Mouse (Mus musculus) forebrain, postnatal 0 days (tissue): ENCODE measurements around the gene Dpy30. TPM values are rescaled to one million over a fixed set of nuclear protein-coding genes. Genes with fewer than 3 reads are reported as not detected.

ENCODE experiments used
- ATAC-seq: fragments of 200-750 bp; cut with Nextera tagmentation; 2 replicates; pipeline ENCODE4 v1.8.0; 2017; ENCODE audit warnings: mild to moderate bottlenecking, moderate library complexity
- DNase-seq: peaks from one replicate; pipeline ENCODE4 v3.0.0-alpha.2; 2015
- H3K27ac ChIP-seq: fragments of 300-500 bp; sonication (generic); 2 replicates; pipeline ENCODE4 v1.5.1; 2014; ENCODE audit warnings: low read depth, mild to moderate bottlenecking, antibody characterized with exemption, low read length, moderate library complexity, mixed read lengths
- H3K27me3 ChIP-seq: fragments of 300-500 bp; sonication (generic); 2 replicates; pipeline ENCODE4 v1.6.1; 2014; ENCODE audit warnings: mild to moderate bottlenecking, low read length, mixed read lengths; ENCODE audit not compliant: insufficient read depth
- H3K36me3 ChIP-seq: fragments of 300-500 bp; sonication (generic); 2 replicates; pipeline ENCODE4 v1.6.1; 2014; ENCODE audit warnings: mild to moderate bottlenecking, moderate library complexity; ENCODE audit not compliant: insufficient read depth
- H3K4me1 ChIP-seq: fragments of 300-500 bp; sonication (generic); 2 replicates; pipeline ENCODE4 v1.6.1; 2014; ENCODE audit warnings: antibody characterized with exemption; ENCODE audit not compliant: insufficient read depth
- H3K4me2 ChIP-seq: fragments of 300-500 bp; sonication (generic); 2 replicates; pipeline ENCODE4 v1.6.1; 2014; ENCODE audit warnings: low read depth, mild to moderate bottlenecking, moderate library complexity
- H3K4me3 ChIP-seq: fragments of 300-500 bp; sonication (generic); 2 replicates; pipeline ENCODE4 v1.5.1; 2014; ENCODE audit warnings: low read depth, low read length, mixed read lengths
- H3K9ac ChIP-seq: fragments of 300-500 bp; sonication (generic); 2 replicates; pipeline ENCODE4 v1.6.1; 2014; ENCODE audit warnings: mild to moderate bottlenecking
- H3K9me3 ChIP-seq: fragments of 300-500 bp; sonication (generic); 2 replicates; pipeline ENCODE4 v1.6.1; 2016; ENCODE audit warnings: low read length
- CTCF ChIP-seq: sonication (generic); IDR thresholded peaks from 2 replicates; pipeline ENCODE4 v1.5.1; 2016; ENCODE audit warnings: antibody characterized with exemption, control low read depth, low read depth
- WGBS: fragments of 180-500 bp; shearing (Covaris S2); extraction: QIAGEN DNeasy Blood & Tissue Kit; methylation state at CpG from one replicate; pipeline ENCODE4 v1.1.7; 2014; 5-methylcytosine and 5-hydroxymethylcytosine counted together
- polyA plus RNA-seq: library from polyadenylated mRNA; unstranded; fragments of >200 nt; fragmentation: Nextera tagmentation; extraction: Ambion mirVana; gene quantifications from 2 replicates; pipeline ENCODE4 v1.2.1, GENCODE M21; 2015
- total RNA-seq: library from RNA; depleted of rRNA; stranded (reverse); fragments of >200 nt; gene quantifications from 2 replicates; pipeline ENCODE4 v1.2.3, GENCODE M21; 2014

The Dpy30 gene
- total and polyA plus RNA-seq, 2 experiments from 2014 or later = 86.1 to 225 TPM

DNA sequence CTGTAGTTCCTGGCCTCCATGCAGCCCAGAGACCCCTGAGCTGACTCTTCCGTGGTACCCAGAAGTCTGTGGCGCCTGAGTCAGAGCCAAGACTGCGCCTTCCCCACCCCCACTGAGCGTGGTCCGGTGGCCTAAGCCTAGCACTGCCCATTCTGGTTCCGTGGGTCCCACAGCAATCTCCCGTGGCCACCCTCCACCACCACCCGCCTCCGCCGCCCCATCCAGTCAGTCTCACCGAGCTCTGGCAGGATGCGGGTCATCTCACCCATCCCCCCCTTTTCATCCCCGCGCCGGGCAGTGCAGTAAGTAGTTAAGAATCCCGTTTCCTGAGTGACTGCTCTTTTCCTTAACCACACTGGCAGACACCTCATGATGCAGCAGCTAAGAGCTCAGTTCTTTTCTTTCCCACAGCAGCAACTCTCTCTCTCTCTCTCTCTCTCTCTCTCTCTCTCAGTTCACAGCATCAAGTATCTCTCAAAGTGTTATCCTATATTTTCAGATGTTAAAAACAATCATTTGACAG lies 51.0 kb downstream of the Dpy30 start:
- Histone ChIP-seq H3K4me3 (no peak overlapping the region), H3K27ac (no peak overlapping the region), H3K27me3 (no peaks in the 10 kb centered on the region), H3K4me2 (no peak overlapping the region), H3K9ac (no peak overlapping the region), H3K36me3 (no peaks in the 10 kb centered on the region), H3K4me1 (no peaks in the 10 kb centered on the region), H3K9me3 (no peaks in the 10 kb centered on the region)
- DNase-seq (no peak), ATAC-seq (no peak)
- 75% methylated on average over 16 of the region's 16 CpGs for WGBS
- TF ChIP-seq CTCF = no peak

DNA sequence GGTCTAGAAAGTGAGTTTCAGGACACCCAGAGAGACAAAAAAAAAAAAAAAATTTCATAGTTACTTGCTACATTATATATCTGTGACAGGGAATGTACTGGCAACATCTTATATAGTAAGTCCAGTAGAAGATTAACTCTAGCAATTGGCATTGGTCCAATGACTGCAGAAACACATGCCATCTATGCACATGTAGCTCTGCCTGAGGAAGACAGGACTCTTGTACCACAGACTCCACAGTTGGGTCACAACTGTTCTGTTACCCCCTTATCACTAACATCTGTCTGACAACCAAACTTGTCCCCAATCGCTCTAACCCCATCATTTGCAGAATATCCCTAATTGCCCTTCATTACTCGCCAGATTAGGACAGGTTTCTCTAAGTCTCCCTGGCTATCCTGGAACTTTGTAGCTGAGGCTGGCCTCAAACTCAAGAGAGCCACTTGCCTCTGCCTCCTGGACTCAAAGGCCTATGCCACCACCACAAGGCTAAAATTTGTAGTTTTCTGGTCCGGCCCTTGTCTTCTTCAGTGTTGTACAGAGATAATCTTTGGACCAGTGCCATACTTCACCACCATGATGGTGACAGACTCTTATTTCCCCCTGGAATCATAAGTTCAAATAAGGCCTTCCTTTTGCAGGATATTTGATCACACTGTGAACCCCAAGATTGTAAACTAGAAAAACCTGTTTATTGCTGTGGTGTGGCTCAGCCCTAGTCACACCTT lies 52.0 kb downstream of the Dpy30 start:
- no peaks in the 10 kb centered on the region for H3K36me3 ChIP-seq
- no peak overlapping the region for H3K4me3 ChIP-seq
- no peak overlapping the region for H3K4me2 ChIP-seq
- no peaks in the 10 kb centered on the region for H3K9me3 ChIP-seq
- H3K9ac ChIP-seq = no peak overlapping the region
- no peak overlapping the region for H3K27ac ChIP-seq
- no peaks in the 10 kb centered on the region for H3K4me1 ChIP-seq
- ATAC-seq (no peak), DNase-seq (no peak)
- TF ChIP-seq CTCF = no peak
- 94% methylated on average over 3 of the region's 3 CpGs for WGBS
- no peaks in the 10 kb centered on the region for H3K27me3 ChIP-seq

DNA sequence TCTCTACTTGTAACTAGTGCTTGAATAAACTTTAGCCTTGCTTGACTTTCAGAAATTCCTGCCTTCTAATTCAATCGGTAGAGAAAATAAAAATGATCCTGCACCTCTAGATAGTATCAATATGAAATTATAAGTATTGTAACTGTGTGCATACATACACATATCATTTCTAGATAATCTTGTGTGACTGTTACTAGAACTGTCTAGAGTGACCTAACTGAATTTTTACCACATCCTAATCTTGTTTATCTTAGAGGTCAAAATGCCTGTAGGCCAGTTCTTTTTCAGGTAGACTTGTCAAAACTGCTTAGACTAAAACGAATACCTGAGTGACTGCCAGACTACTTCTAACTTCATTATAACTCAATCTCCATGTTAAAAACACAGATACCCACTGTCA lies 53.5 kb downstream of the Dpy30 start:
- no peaks in the 10 kb centered on the region for H3K9me3 ChIP-seq
- no peaks in the 10 kb centered on the region for H3K36me3 ChIP-seq
- H3K4me1 ChIP-seq = peaks cover under 1% of the 10 kb centered on the region; the same call in 1 of the 2 replicates
- no peak overlapping the region for H3K4me2 ChIP-seq
- ATAC-seq = no peak
- DNase-seq = no peak
- no peak for TF ChIP-seq CTCF
- no peak overlapping the region for H3K27ac ChIP-seq
- H3K9ac ChIP-seq = no peak overlapping the region
- no peaks in the 10 kb centered on the region for H3K27me3 ChIP-seq
- no peak overlapping the region for H3K4me3 ChIP-seq
- 90% methylated on average over 2 of the region's 2 CpGs for WGBS

DNA sequence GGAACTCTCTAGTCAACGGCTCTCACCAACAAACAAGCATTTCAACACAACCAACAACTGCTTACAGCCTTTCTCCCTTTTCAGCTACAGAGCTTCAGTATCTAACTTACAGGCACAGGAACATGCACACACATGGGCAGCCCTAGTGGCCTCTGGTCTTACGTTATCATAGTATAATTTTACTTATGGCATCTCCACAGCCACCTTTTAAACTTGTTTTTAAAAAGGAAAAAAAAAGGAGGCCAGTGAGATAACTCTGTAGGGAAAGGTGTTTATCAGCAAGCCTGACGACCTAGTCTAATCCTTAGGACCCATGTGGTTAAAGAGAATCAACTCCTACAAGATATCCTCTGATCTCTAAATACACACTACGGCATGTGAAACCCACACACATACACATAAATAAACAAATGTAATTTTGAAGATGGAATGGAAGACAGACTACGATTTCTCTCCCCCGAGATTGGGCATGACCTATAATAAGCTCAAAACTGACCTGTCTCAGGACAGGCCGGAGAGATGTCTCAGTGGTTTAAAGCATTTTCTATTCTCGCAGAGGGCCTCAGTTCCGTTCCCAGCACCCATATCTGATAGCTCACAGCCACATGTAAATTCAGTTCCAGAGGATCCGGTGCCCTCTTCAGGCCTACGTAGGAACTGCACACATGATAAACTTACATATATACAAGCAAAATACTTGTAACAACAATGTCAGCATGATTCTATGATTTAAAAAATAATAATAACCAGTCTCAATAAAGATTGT lies 56.1 kb downstream of the Dpy30 start:
- Histone ChIP-seq H3K27me3 (no peaks in the 10 kb centered on the region), H3K4me1 (peaks cover 10% of the 10 kb centered on the region), H3K36me3 (no peaks in the 10 kb centered on the region), H3K9ac (no peak overlapping the region), H3K9me3 (no peaks in the 10 kb centered on the region), H3K4me3 (no peak overlapping the region), H3K4me2 (no peak overlapping the region), H3K27ac (no peak overlapping the region)
- TF ChIP-seq CTCF = peak; percentile 31
- 92% methylated on average over 11 of the region's 11 CpGs for WGBS
- DNase-seq = no peak
- ATAC-seq = no peak

DNA sequence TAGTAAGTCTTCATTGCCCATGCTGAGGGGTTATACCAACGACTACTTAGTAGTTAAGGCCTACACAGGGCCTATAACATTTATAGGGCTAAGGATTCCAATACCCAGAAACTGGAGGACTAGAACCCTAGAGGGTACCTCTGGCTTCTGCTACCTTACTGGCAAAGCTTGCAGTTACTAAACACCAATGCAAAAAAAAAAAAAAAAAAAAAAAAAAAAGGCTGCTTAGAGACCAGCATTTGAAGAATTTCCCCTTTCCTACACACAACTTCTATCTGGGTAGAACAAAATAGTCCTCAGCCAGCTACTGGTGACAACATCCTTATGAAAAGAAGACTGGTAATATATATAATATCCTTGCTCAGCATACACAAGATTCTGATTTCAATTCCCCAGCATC lies 58.1 kb downstream of the Dpy30 start:
- no peak overlapping the region for H3K4me3 ChIP-seq
- H3K36me3 ChIP-seq = no peaks in the 10 kb centered on the region
- H3K4me1 ChIP-seq = peaks cover 10% of the 10 kb centered on the region
- no peak for ATAC-seq
- no peak for TF ChIP-seq CTCF
- H3K4me2 ChIP-seq = no peak overlapping the region
- H3K27ac ChIP-seq = no peak overlapping the region
- 20% methylated on average over 1 of the region's 1 CpGs for WGBS
- DNase-seq = no peak
- no peak overlapping the region for H3K9ac ChIP-seq
- no peaks in the 10 kb centered on the region for H3K27me3 ChIP-seq
- no peaks in the 10 kb centered on the region for H3K9me3 ChIP-seq

DNA sequence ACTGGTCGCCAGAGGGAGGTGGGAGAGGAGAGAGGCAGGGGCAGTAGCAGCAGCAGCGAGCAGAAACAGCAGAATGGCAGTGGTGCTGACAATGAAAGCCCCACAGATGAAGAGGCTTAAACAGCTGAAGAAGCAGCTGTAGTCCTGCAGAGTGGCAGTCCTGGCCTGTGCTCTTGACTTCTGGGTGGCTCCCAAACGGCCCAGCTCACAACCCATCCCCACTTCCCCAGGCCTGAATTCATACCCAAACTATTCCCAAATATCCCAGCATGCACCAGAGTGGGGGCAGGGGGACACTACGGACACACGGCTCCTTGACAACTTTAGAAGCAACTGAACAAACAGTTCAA lies 58.6 kb downstream of the Dpy30 start:
- Histone ChIP-seq H3K27ac (peak overlapping the region; percentile 62), H3K9ac (no peak overlapping the region), H3K9me3 (no peaks in the 10 kb centered on the region), H3K27me3 (no peaks in the 10 kb centered on the region), H3K4me2 (no peak overlapping the region), H3K4me1 (peaks cover 10% of the 10 kb centered on the region), H3K36me3 (no peaks in the 10 kb centered on the region), H3K4me3 (no peak overlapping the region)
- DNase-seq (no peak), ATAC-seq (peak; percentile 71)
- 17% methylated on average over 5 of the region's 5 CpGs for WGBS
- TF ChIP-seq CTCF = no peak
